Mouse (Mus musculus) cortical plate, adult 2 months (tissue): ENCODE measurements around the gene Dis3l2.

Experiments used
- CTCF ChIP-seq: fragments of 200-500 bp; IDR thresholded peaks from 2 replicates; pipeline ENCODE4 v1.5.1; 2011; ENCODE audit warnings: mild to moderate bottlenecking, control low read depth, low read length; ENCODE audit not compliant: insufficient read depth; ENCODE audit errors: extremely low read depth
- POLR2A ChIP-seq: fragments of 200-500 bp; IDR thresholded peaks from 2 replicates; pipeline ENCODE4 v1.6.1; 2011; ENCODE audit warnings: mild to moderate bottlenecking, low read length, control low read depth; ENCODE audit not compliant: insufficient read depth; ENCODE audit errors: extremely low read depth

- TF ChIP-seq POLR2A, result no peak
- no peak for TF ChIP-seq CTCF
Observed at GRCm38 (mm10) chr1:86674385-86674784, 29.2 kb upstream of the Dis3l2 start.
